Mouse (Mus musculus) gastrocnemius, postnatal 25 days (tissue): Measurements from ENCODE around the gene Igfn1. TPM values are rescaled to one million over a fixed set of nuclear protein-coding genes. Genes with fewer than 3 reads are reported as not detected.

Source experiments
- DNase-seq: peaks from one replicate; pipeline ENCODE4 v3.0.0; 2022
- long read RNA-seq, 2 experiments: library from polyadenylated mRNA; stranded (forward); transcript quantifications; one replicate each; pipeline ENCODE4 v2.0.0; 2021
- total RNA-seq, 2 experiments: library from RNA; stranded (reverse); gene quantifications; 1 replicate in 1 of 2; 2 replicates in 1 of 2; pipeline ENCODE4 v1.2.3; 2021

Gene Igfn1
- total RNA-seq = 10 to 100 TPM in 1 of 2 experiments, 1 to 10 TPM in 1; 5.7 to 11.2 TPM
- long read RNA-seq, experiment 1, partial matches to known transcripts = 2 of 6 reads
- long read RNA-seq, experiment 1, other reads (novel, unspliced or antisense) = 4 of 6 reads
- long read RNA-seq, experiment 2, partial matches to known transcripts = 15 of 32 reads
- long read RNA-seq, experiment 2, other reads (novel, unspliced or antisense) = 17 of 32 reads

- DNase-seq = peak; percentile 8
These were observed at the start of gene Igfn1 for GRCm38 (mm10) chr1:136006292-136006748. TSS of gene Igfn1 (minus strand) at chr1:136006342.

DNA sequence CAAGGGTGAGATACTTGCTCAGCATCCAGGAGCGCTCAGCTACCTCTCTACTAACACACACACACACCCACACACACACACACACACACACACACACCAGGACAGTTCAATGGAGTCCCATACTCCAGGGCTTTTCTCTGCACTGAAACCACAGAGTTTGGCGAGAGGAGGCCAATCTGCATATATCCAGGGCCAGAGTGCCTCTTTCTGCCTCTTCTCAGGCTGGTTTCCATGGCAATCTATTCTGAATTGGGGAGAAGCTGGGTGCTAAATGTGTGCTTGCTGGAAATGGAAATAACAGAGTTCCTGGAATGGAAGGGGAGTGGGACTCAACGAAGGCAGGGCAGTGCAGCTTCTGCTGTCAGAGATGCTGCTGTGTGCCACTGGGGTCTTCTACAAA lies 49.6 kb upstream of the Igfn1 start:
- no peak for DNase-seq

DNA sequence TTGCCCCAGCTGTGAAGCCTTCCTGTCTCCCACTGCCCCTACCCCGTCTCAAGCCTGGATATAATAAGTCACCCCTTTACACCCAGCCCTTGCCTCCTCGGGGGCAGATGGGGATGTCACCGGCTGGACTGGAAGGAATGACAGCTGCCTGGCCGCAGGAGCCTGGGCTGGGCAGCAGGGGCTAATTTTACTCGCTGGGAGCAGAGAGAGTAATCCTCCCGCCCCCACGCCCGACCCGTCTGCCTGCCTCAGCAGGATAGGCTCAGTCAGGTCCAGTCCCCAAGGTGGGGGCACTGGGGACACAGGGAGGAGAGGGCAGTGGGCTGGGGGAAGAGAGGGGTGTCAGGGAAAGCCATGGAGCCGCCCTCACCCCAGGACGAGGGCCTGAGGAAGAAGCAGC lies 46.4 kb upstream of the Igfn1 start, which contains the start of gene Cacna1s:
Gene Cacna1s, plus strand, starts transcription at position 204 of the 400 bp plus-strand sequence.
- DNase-seq = peak; percentile 84

DNA sequence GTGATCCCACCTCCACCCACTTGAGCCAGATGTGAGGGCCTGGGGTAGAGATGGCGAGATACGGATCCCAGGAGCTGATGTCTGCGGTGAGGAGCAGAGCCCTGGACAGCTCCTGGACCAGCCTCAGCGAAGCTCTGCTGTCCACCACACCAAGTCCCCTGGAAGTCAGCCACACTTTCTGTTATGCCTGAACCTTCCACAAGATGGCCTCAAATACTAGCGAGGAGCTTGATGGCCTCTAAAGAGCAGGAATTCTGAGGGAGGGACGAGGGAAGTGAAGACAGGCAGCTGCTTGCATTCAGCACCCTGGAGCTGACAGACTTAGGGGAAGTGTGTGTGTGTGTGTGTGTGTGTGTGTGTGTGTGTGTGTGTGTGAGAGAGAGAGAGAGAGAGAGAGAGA lies 45.3 kb upstream of the Igfn1 start:
- DNase-seq = peak; percentile 65

DNA sequence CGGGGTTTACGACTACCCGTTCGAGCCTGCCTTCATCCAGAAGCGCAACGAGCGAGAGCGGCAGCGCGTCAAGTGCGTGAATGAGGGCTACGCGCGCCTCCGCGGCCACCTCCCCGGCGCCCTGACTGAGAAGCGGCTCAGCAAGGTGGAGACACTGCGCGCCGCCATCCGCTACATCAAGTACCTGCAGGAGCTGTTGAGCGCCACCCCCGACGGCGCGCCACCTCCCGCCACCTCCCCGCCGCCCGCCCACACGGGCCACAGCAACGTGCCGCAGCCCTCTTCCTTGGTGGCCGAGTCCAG lies 44.8 kb upstream of the Igfn1 start:
- no peak for DNase-seq

- no peak for DNase-seq
These were observed 44.3 kb upstream of the Igfn1 start, which contains the start of gene Ascl5 for GRCm38 (mm10) chr1:136050312-136051012. TSS of gene Ascl5 (plus strand) at chr1:136050804.

GRCm38 (mm10) chr1:136047894-136048293 lies 41.8 kb upstream of the Igfn1 start:
- DNase-seq = no peak

GRCm38 (mm10) chr1:136047432-136047831 lies 41.3 kb upstream of the Igfn1 start:
- DNase-seq = no peak

DNA sequence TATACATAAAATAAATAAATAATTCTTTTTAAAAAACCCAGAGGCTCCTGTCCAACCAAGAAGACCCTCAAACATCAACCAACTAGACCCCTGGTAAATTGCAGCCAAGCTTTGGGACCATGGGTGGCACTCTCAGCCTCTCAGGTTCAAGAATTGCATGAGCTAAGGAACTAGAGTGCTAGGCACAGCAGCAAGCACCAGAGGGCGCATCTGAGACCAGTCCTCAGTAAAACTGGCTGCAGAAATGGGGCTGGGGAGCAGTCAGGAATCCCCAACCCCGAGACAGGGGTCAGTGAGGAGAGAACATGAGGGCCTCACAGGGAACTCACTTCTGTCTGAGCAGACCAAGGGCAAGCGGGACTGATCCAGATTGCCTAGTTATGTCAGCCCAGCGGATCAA lies 39.6 kb upstream of the Igfn1 start:
- DNase-seq = no peak

DNA sequence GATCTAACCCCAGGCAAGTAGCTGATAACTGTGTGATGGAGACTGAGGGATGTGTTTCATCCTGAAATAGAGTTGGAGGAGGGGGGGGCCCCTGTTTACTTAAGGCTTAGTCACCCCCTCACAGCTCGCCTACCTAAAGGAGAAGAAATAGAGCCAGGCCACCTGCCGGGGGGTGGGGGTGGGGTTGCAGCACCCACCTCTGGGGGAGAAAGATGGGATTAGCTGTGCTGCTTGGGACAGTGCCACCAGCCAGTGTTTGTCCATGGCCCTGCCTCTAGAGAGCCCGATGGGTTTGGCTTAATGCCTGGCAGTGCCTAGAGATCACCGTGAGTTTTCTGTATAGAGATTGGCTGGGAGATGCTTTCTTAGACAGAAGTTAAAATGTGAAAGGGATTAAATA lies 34.7 kb upstream of the Igfn1 start:
- DNase-seq = no peak

DNA sequence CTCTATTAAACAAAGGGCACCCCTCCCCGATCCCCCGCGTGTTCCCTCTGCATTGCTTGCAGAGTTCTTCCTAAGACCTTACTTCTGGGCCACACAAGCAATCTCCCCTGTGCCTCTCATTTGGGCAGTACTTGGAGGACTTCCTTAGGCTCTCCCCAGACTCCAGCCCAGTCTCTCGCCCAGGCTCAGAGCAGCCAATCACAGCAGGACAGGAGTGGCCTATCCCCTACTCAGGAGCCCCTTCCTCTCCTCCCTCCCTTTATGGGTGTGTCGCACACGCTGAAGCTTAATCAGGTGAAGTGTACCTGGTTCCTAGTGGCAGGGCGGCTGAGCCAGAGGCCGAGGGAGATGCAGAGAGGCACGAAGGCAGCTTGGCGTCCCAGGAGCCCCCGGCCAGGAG lies 34.3 kb upstream of the Igfn1 start:
- no peak for DNase-seq

- no peak for DNase-seq
These were observed 32.8 kb upstream of the Igfn1 start for GRCm38 (mm10) chr1:136038746-136039538.

- no peak for DNase-seq
These were observed 26.8 kb upstream of the Igfn1 start for GRCm38 (mm10) chr1:136032961-136033360.

- DNase-seq = no peak
These were observed 25.6 kb upstream of the Igfn1 start for GRCm38 (mm10) chr1:136031697-136032096.

- no peak for DNase-seq
These were observed 24.1 kb upstream of the Igfn1 start for GRCm38 (mm10) chr1:136030201-136030600.

DNA sequence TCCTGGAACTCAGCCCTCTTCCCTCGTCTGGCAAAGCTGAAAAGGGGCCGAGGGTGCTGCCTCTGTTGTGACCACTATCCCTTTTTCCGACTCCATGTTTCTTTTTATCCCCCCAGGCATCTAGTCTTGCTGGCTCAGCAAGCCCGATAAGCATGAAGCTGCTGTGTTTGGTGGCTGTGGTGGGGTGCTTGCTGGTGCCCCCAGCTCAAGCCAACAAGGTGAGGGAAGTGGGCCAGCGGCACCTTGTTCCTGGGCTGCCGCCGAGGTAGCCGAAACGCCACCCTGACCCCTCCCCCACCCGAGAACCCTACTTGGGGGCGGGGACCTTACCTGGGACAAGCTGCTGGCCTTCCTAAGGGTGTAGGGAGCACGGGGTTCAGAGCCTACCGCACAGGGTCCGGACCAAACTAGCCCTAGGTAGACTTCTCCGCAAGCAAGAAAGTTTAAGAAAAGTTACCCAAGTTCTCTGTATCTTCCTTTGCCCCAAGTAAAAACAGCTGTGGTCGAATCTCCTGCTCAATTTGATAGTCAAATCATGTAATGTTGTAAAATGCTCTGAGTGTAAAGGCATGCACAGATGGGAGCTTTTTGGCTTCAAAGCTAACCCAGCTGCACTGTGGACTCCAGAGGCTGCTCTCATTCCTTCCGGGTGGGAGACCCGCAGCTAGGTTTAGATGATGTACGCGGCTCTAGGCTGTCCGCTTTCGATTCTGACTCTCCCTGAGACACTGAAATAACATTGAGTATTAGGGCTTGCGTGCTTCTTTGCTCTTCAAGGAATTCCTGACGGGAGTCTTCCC lies 12.4 kb upstream of the Igfn1 start:
- DNase-seq = peak; percentile 17

GRCm38 (mm10) chr1:136017907-136018313 lies 11.8 kb upstream of the Igfn1 start:
- peak; percentile 89 for DNase-seq

DNA sequence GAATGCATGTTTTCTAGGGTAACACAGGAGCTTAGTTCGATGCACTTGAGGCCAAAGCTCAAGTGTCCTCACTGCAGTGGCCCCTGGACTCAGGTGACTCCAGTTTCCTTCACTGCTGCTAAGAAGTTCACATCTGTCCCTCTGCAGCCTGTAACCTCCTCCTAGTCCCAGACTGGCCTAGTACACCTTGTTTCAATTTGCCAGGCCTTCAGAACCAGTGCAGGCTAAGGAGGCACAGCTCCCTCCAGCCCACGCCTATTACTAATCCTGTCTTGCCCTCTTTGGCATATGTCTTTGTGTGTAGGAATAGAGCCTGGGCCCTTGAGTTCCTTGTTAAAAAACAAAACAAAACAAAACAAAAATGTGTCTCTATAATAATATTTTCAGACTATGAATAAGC lies 11.2 kb upstream of the Igfn1 start:
- DNase-seq = no peak

GRCm38 (mm10) chr1:136014796-136015502 lies 8.8 kb upstream of the Igfn1 start:
- DNase-seq = no peak

DNA sequence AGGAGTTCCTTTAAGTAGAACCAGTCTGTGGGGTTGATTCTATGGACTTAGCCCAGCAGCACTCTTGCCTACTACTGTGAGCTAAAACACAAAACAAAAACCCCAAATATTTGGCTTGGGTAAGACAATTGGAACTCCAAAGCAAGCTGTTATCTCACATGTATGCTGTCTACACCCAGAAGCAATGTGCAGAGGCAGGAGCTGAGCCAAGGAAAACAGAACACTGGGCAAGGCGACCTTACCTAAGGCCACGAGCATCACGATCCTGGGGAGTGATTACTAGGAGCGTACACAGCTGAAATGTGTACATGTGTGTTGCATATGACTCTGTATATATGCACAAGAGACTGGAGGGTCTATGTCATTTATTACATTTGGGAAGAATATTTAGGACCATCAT lies 7.4 kb upstream of the Igfn1 start:
- DNase-seq = no peak

DNA sequence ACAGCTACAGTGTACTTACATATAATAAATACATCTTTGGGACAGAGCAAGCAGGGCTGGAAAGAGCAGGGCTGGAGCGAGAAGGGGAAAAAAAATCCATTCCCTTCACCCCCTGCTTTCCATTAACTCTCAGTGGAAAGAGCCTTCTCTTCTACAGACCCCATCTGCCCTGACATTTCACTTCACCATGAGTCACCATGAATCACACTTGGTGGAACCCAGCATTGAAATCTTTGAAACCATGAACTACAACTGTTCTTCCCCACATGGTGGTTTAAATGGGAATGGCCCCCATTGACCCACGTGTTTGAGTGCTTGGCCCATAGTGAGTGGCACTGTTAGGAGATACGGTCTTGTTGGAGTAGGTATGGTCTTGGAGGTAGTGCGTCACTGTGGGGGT lies 4.1 kb upstream of the Igfn1 start:
- no peak for DNase-seq

DNA sequence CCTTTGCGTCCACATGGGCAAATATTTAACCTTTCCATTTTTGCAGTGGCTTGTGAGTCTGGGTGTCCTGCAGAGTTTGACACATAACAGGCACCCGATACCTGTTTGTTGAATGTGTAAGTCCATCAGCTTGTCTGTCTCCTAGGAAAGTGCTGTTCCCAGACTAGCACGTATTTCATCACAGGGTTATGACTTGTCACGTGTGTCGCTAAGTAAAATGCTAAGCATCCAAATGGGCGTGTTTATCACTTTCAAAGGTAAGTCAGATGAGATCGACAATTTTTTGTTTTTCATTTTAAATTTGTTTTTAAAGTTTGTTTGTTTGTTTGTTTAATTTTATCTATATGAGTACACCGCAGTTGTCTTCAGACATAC lies 2.0 kb upstream of the Igfn1 start:
- DNase-seq = no peak
